Mouse (Mus musculus): ENCODE results near the gene Prkn.

- TF ChIP-seq CTCF (IDR thresholded peaks at IDR 0.05; ENCODE audit: borderline replicate concordance, insufficient read depth, low read length) (no peak), POLR2A (IDR thresholded peaks at IDR 0.05; ENCODE audit: low read depth, low read length) (no peak)
Measured at GRCm38 (mm10) chr17:11788270-11788936, 948.2 kb downstream of the Prkn start.
